Mouse (Mus musculus) erythroblast, embryonic 14.5 days (primary cell): ENCODE measurements around the gene Tenm2.

Experiments used
- GATA1 ChIP-seq: IDR thresholded peaks from 2 replicates; pipeline ENCODE4 v1.6.1; 2012; ENCODE audit warnings: low read length, inconsistent platforms, mixed read lengths
- TAL1 ChIP-seq: IDR thresholded peaks from 3 replicates; pipeline ENCODE4 v1.6.1; 2012; ENCODE audit warnings: low read length, inconsistent platforms, mixed read lengths

GRCm38 (mm10) chr11:36804615-36805014, 431.1 kb downstream of the Tenm2 start:
- TF ChIP-seq TAL1 (no peak), GATA1 (no peak)
